Mouse (Mus musculus): ENCODE measurements at regions not wholly inside any gene's neighbourhood (a gene's known extent, or its start where the extent isn't known, plus 50 kb on each side); places are given as distances from the start of the nearest gene placed in this dataset.

DNA sequence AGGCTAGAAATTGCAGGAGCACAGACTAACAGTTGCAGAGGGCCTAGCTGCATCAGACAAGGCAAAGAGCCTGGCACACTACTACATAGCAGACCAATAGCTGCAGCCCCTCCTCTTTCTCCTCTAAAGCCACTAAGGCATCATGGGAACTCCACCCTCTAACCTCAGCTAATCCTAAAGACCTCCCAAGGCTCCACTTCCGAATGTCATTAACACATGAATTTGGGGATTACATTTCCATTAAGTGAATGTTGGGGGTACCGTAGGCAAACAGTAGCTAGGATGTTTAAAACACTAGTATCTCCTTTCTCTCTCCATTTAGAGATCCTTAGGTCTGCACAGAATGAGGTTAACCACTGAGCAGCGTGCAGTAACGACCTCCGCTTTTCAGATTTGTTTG is 173.1 kb downstream of the Sox4 start:
- no peak overlapping the region for H3K27ac ChIP-seq (ENCODE audit: low read depth, low read length)

GRCm38 (mm10) chr13:28775142-28775815 is 178.2 kb downstream of the Sox4 start:
- no peak for ATAC-seq
- Histone ChIP-seq H3K9me3 (ENCODE audit: control insufficient read depth, low read length) (no peaks in the 10 kb centered on the region), H3K36me3 (ENCODE audit: control insufficient read depth, insufficient read depth, low read length) (no peaks in the 10 kb centered on the region), H3K9ac (ENCODE audit: low read depth, low read length) (no peak overlapping the region), H3K4me1 (ENCODE audit: control insufficient read depth, insufficient read depth, low read depth, low read length) (peaks cover 21% of the 10 kb centered on the region), H3K4me3 (ENCODE audit: low read length) (no peak overlapping the region), H3K27me3 (replicated peaks; ENCODE audit: control insufficient read depth, insufficient read depth, low read length) (no peaks in the 10 kb centered on the region), H3K27ac (ENCODE audit: low read depth, low read length) (peak overlapping the region; percentile 29; the same call in 1 of the 2 replicates), H3K4me2 (ENCODE audit: low read length) (no peak overlapping the region)
- 37% methylated on average over 7 of the region's 7 CpGs for WGBS

More for the DNA sequence above, 173.1 kb downstream of the Sox4 start:
- Histone ChIP-seq H3K9me3 (ENCODE audit: control insufficient read depth, low read length) (no peaks in the 10 kb centered on the region), H3K27me3 (replicated peaks; ENCODE audit: control insufficient read depth, insufficient read depth, low read length) (no peaks in the 10 kb centered on the region), H3K4me1 (ENCODE audit: control insufficient read depth, insufficient read depth, low read depth, low read length) (peaks cover 10% of the 10 kb centered on the region), H3K4me2 (ENCODE audit: low read length) (no peak overlapping the region), H3K36me3 (ENCODE audit: control insufficient read depth, insufficient read depth, low read length) (no peaks in the 10 kb centered on the region), H3K4me3 (ENCODE audit: low read length) (no peak overlapping the region), H3K9ac (ENCODE audit: low read depth, low read length) (no peak overlapping the region)
- ATAC-seq = no peak
- 52% methylated on average over 5 of the region's 5 CpGs for WGBS

DNA sequence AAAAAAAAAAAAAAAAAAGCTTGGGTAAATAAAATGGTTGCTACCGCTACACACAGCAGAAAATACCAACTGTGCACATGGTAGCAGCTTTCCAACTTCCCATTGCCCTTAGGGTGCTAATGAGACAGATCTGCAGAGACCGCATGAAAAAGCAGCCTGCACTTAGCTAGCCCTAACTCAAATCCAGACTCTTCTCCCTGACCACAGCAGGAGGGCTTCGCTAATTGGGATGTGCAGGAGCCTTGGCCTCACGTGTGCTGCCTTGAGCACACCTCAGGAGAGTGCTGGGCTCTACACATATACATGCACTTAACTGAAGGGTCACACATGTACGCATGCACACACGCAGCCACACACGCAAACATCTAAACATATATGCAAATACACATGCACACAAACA is 178.9 kb downstream of the Sox4 start:
- no peak overlapping the region for H3K4me2 ChIP-seq (ENCODE audit: low read length)
- peak overlapping the region; percentile 63 for H3K27ac ChIP-seq (ENCODE audit: low read depth, low read length)
- peak overlapping the region; percentile 41; the same call in 1 of the 2 replicates for H3K9ac ChIP-seq (ENCODE audit: low read depth, low read length)
- 44% methylated on average over 7 of the region's 7 CpGs for WGBS
- no peak overlapping the region for H3K4me3 ChIP-seq (ENCODE audit: low read length)
- peak; percentile 66 for ATAC-seq
- no peaks in the 10 kb centered on the region for H3K27me3 ChIP-seq (replicated peaks; ENCODE audit: control insufficient read depth, insufficient read depth, low read length)
- H3K36me3 ChIP-seq (ENCODE audit: control insufficient read depth, insufficient read depth, low read length) = no peaks in the 10 kb centered on the region
- no peaks in the 10 kb centered on the region for H3K9me3 ChIP-seq (ENCODE audit: control insufficient read depth, low read length)
- H3K4me1 ChIP-seq (ENCODE audit: control insufficient read depth, insufficient read depth, low read depth, low read length) = peaks cover 27% of the 10 kb centered on the region

DNA sequence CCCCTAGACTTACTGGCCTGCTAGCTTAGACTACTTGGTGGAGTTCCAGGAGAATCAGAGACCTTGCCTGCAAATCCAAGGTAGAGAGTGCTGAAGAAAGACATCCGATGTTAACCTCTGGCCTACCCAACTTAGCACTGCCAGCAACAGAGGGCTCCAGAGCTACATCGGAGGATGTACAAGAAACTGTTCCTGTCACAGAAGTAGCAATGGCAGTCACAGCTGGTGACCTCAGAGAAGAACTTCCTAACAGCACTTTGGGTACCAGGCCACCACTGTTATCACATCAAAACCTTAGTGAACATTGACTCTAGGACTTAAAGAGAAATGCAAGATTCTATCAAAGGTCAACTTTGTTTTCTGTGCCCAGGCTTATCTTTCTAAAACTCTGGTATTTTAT is 180.0 kb downstream of the Sox4 start:
- ATAC-seq = no peak
- WGBS = 89% methylated on average over 2 of the region's 2 CpGs
- H3K4me2 ChIP-seq (ENCODE audit: low read length) = no peak overlapping the region
- no peaks in the 10 kb centered on the region for H3K27me3 ChIP-seq (replicated peaks; ENCODE audit: control insufficient read depth, insufficient read depth, low read length)
- no peaks in the 10 kb centered on the region for H3K36me3 ChIP-seq (ENCODE audit: control insufficient read depth, insufficient read depth, low read length)
- H3K4me1 ChIP-seq (ENCODE audit: control insufficient read depth, insufficient read depth, low read depth, low read length) = peaks cover 34% of the 10 kb centered on the region
- H3K9me3 ChIP-seq (ENCODE audit: control insufficient read depth, low read length) = no peaks in the 10 kb centered on the region
- H3K27ac ChIP-seq (ENCODE audit: low read depth, low read length) = no peak overlapping the region
- H3K4me3 ChIP-seq (ENCODE audit: low read length) = no peak overlapping the region
- no peak overlapping the region for H3K9ac ChIP-seq (ENCODE audit: low read depth, low read length)

- ATAC-seq = no peak
- 22% methylated on average over 13 of the region's 13 CpGs for WGBS
Measured at GRCm38 (mm10) chr13:28770531-28770930, 183.0 kb downstream of the Sox4 start.

GRCm38 (mm10) chr13:28770018-28770417 is 183.5 kb downstream of the Sox4 start:
- no peaks in the 10 kb centered on the region for H3K27me3 ChIP-seq (replicated peaks; ENCODE audit: control insufficient read depth, insufficient read depth, low read length)
- H3K9ac ChIP-seq (ENCODE audit: low read depth, low read length) = no peak overlapping the region
- no peak overlapping the region for H3K4me2 ChIP-seq (ENCODE audit: low read length)
- H3K27ac ChIP-seq (ENCODE audit: low read depth, low read length) = peak overlapping the region; percentile 29; the same call in 1 of the 2 replicates
- H3K4me1 ChIP-seq (ENCODE audit: control insufficient read depth, insufficient read depth, low read depth, low read length) = peaks cover 28% of the 10 kb centered on the region
- no peaks in the 10 kb centered on the region for H3K36me3 ChIP-seq (ENCODE audit: control insufficient read depth, insufficient read depth, low read length)
- no peak for ATAC-seq
- WGBS = 74% methylated on average over 4 of the region's 4 CpGs
- no peak overlapping the region for H3K4me3 ChIP-seq (ENCODE audit: low read length)
- no peaks in the 10 kb centered on the region for H3K9me3 ChIP-seq (ENCODE audit: control insufficient read depth, low read length)

More at GRCm38 (mm10) chr13:28770531-28770930, 183.0 kb downstream of the Sox4 start:
- H3K9ac ChIP-seq (ENCODE audit: low read depth, low read length) = no peak overlapping the region; the same call in 1 of the 2 replicates
- no peaks in the 10 kb centered on the region for H3K36me3 ChIP-seq (ENCODE audit: control insufficient read depth, insufficient read depth, low read length)
- no peaks in the 10 kb centered on the region for H3K9me3 ChIP-seq (ENCODE audit: control insufficient read depth, low read length)
- peaks cover 33% of the 10 kb centered on the region for H3K4me1 ChIP-seq (ENCODE audit: control insufficient read depth, insufficient read depth, low read depth, low read length)
- H3K27me3 ChIP-seq (replicated peaks; ENCODE audit: control insufficient read depth, insufficient read depth, low read length) = no peaks in the 10 kb centered on the region
- H3K4me2 ChIP-seq (ENCODE audit: low read length) = peak overlapping the region; percentile 2; the same call in 1 of the 2 replicates
- H3K4me3 ChIP-seq (ENCODE audit: low read length) = no peak overlapping the region
- peak overlapping the region; percentile 52 for H3K27ac ChIP-seq (ENCODE audit: low read depth, low read length)

DNA sequence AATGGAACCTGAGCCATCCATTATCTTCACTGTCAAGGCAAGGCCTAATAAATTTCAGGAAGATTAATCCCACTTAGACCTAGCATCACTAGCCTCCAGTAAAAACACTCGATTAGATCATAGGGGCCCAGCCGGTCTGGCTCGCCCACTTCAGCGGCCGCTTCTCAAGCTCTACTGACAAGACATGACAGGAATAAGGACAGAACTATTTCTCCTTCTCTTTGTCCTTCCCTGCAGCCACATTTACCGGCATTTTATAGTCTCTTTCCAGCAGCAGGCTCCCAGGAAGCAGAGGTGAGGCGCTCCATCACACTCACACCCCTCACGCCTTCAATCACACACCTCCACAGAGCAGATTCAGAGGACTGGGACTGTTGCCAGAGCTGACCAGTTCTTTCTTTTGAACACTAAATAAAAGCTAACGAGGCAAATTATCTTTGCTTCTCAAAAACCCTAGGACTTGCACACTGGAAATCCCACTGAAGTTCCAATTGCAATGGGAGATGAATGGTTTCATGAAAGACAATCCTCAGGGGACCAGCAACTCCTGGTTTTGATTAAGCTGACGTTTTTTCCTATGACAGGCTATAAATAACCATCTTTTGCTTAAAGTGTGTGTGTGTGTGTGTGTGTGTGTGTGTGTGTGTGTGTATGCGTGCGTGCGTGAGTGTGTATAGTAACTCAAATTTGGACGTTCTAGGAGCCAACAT is 184.6 kb downstream of the Sox4 start:
- no peak overlapping the region for H3K4me3 ChIP-seq (ENCODE audit: low read length)
- no peak overlapping the region for H3K4me2 ChIP-seq (ENCODE audit: low read length)
- peak; percentile 40 for ATAC-seq
- peak overlapping the region; percentile 35; the same call in 1 of the 2 replicates for H3K9ac ChIP-seq (ENCODE audit: low read depth, low read length)
- H3K27ac ChIP-seq (ENCODE audit: low read depth, low read length) = peak overlapping the region; percentile 59
- H3K36me3 ChIP-seq (ENCODE audit: control insufficient read depth, insufficient read depth, low read length) = no peaks in the 10 kb centered on the region
- H3K9me3 ChIP-seq (ENCODE audit: control insufficient read depth, low read length) = no peaks in the 10 kb centered on the region
- 26% methylated on average over 14 of the region's 14 CpGs for WGBS
- H3K4me1 ChIP-seq (ENCODE audit: control insufficient read depth, insufficient read depth, low read depth, low read length) = peaks cover 23% of the 10 kb centered on the region
- no peaks in the 10 kb centered on the region for H3K27me3 ChIP-seq (replicated peaks; ENCODE audit: control insufficient read depth, insufficient read depth, low read length)

DNA sequence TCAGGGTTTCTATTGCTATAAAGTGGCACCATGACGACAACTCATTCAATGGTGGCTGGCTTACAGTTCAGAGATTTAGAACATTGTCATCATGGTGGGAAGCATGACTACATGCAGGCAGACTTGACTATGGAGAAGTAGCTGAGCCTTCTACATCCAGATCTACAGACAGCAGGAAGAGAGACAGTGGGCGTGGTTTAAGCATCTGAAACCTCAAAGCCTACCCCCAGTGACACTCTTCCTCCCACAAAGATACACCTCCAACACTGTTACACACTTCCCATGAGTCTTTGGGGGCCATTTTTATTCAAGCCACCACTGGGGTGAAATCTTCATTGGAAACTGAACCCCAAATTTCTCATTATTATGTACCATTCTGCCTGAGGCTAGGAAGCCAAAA is 191.0 kb downstream of the Sox4 start:
- ATAC-seq = no peak
- Histone ChIP-seq H3K27ac (ENCODE audit: low read depth, low read length) (no peak overlapping the region), H3K9me3 (ENCODE audit: control insufficient read depth, low read length) (no peaks in the 10 kb centered on the region), H3K4me3 (ENCODE audit: low read length) (no peak overlapping the region), H3K27me3 (replicated peaks; ENCODE audit: control insufficient read depth, insufficient read depth, low read length) (no peaks in the 10 kb centered on the region), H3K36me3 (ENCODE audit: control insufficient read depth, insufficient read depth, low read length) (no peaks in the 10 kb centered on the region), H3K4me1 (ENCODE audit: control insufficient read depth, insufficient read depth, low read depth, low read length) (peaks cover 8% of the 10 kb centered on the region), H3K9ac (ENCODE audit: low read depth, low read length) (no peak overlapping the region), H3K4me2 (ENCODE audit: low read length) (no peak overlapping the region)
- 86% methylated on average over 2 of the region's 2 CpGs for WGBS

DNA sequence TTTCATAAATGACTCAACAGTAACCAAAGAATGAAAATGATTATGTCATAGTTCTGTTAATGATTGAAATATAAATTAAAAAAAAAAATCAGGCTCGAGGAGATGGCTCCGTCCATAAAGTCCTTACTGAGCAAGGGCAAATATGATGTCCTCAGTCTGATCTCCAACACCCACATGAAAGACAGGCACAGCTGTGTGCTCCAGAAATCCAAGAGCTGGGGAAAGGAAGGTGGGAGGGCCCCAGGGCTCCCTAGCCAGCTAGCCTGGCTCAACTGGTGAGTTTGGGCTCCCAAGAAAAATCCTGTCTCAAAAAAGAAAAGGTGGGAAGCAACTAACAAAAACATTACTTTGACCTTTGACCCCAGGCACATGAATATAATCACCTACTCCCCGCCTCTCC is 194.5 kb downstream of the Sox4 start:
- Histone ChIP-seq H3K4me1 (ENCODE audit: control insufficient read depth, insufficient read depth, low read depth, low read length) (peaks cover 12% of the 10 kb centered on the region), H3K4me2 (ENCODE audit: low read length) (no peak overlapping the region), H3K27ac (ENCODE audit: low read depth, low read length) (no peak overlapping the region), H3K4me3 (ENCODE audit: low read length) (no peak overlapping the region), H3K9me3 (ENCODE audit: control insufficient read depth, low read length) (no peaks in the 10 kb centered on the region), H3K9ac (ENCODE audit: low read depth, low read length) (no peak overlapping the region), H3K27me3 (replicated peaks; ENCODE audit: control insufficient read depth, insufficient read depth, low read length) (no peaks in the 10 kb centered on the region), H3K36me3 (ENCODE audit: control insufficient read depth, insufficient read depth, low read length) (no peaks in the 10 kb centered on the region)
- WGBS = 62% methylated on average over 3 of the region's 3 CpGs
- ATAC-seq = no peak
